Mouse (Mus musculus) A20 (cell line): ENCODE measurements at regions not wholly inside any gene's neighbourhood (a gene's known extent, or its start where the extent isn't known, plus 50 kb on each side); places are given as distances from the start of the nearest gene placed in this dataset.
"Not testable (repeated sequence)": the region's sequence is repeated elsewhere in the genome, so short reads cannot be mapped to it uniquely, and the experiment has no call there.

ENCODE experiments used
- DNase-seq: peaks from one replicate; pipeline ENCODE4 v3.0.0-alpha.2; 2011; ENCODE audit warnings: low read depth, low spot score

DNA sequence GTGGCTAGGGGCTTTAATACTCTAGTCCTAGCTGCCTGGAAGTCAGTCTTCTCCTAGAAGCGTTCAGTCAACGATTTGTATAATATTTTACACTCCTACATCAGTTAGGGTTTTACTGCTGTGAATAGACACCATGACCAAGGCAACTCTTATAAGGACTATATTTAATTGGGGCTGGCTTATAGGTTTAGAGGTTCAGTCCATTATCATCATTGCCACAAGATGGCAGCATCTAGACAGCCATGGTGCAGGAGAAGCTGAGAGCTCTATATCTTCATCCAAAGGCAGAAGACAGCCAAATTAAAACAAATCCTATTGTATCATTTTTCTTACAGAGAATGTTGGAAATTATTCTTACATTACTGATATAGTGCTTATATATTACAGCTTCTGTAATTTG is 167.0 kb upstream of the Ndn start:
- DNase-seq: peak; percentile 2

- DNase-seq: no peak
Measured at GRCm38 (mm10) chr7:62208529-62208928, 137.8 kb upstream of the Ndn start.

DNA sequence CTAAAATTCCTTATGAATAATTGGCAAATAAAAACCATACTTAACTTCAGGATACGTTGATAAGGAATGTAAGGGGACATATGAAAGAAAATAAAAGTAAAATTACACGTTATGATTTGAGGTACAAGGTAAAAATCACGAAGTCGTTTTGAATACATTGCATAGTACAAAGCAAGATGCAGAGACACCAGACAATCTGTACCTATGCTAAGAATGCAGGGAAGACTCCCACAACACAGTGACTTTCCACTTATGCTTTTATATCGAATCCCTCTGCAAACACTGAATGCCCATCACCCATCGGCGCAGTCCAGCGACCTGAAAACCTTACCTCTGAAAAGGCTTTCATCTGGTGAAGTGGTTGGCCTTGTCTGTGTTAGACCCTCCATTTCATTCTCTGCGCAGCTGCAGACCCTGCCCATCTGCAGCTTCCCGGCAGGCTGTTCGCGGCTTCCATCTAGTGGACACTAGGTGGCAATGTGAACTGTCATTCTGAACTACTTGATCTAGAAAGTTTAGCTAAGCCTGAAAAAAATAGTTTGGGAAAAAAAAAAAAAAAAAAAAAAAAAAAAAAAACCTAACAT is 137.2 kb upstream of the Ndn start:
- DNase-seq: no peak

- DNase-seq: no peak
Measured at GRCm38 (mm10) chr7:62225184-62225583, 121.2 kb upstream of the Ndn start.

DNA sequence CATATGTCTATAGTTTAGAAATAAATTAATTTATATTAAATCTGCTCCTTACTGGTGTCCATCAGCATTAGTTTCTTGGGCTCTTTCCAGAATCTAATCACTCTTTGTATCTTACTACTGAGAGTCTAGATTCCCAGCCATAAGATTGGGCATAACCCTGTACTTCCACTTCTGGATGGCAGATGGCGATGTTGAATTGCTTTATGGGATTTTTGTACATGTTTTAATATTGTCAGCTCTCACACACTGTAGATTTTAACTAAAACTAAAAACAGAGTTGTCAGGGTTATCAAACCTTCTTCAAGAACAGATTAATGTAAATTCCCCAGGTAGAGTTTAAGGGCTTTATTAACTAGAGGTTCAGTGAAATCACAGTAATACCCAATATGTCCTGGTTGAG is 118.6 kb upstream of the Ndn start:
- DNase-seq: no peak

- no peak for DNase-seq
Measured at GRCm38 (mm10) chr7:62230713-62231112, 115.7 kb upstream of the Ndn start.

- DNase-seq: no peak
Measured at GRCm38 (mm10) chr7:62231120-62231574, 115.2 kb upstream of the Ndn start.

GRCm38 (mm10) chr7:62232076-62232475 is 114.3 kb upstream of the Ndn start:
- no peak for DNase-seq

DNA sequence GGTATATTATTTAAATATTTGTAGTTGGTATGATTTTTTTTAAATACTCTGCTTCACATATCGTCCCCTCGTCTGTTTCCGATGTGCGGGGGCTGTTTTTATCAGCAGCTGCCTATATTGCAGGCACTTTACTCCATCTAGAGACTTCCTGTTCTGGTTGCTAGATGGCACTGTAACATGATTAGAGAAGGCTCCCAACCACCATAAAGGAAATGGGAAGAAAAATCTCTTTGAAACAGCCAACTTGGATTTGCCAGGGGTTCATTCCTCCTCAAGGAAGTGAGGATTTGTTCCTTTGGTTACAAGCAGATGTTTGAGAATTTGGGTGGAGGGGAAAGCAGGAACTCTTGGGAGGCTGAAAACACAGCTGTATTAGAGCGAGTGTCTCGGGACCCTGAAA is 112.3 kb upstream of the Ndn start:
- no peak for DNase-seq

- DNase-seq: no peak
Measured at GRCm38 (mm10) chr7:62235766-62236165, 110.6 kb upstream of the Ndn start.

- DNase-seq: no peak
Measured at GRCm38 (mm10) chr7:62261688-62262114, 84.7 kb upstream of the Ndn start.

GRCm38 (mm10) chr7:62262174-62262573 is 84.2 kb upstream of the Ndn start:
- DNase-seq: not testable (repeated sequence)

GRCm38 (mm10) chr7:62269156-62269855 is 77.1 kb upstream of the Ndn start:
- no peak for DNase-seq

GRCm38 (mm10) chr7:62276219-62276618 is 70.2 kb upstream of the Ndn start:
- DNase-seq: no peak

GRCm38 (mm10) chr7:62278492-62278891 is 67.9 kb upstream of the Ndn start:
- DNase-seq: no peak

GRCm38 (mm10) chr7:62279022-62279421 is 67.3 kb upstream of the Ndn start:
- no peak for DNase-seq
